Mouse (Mus musculus): Measurements from ENCODE around the gene Hivep1.

- no peak for TF ChIP-seq CTCF (IDR thresholded peaks at IDR 0.05; ENCODE audit: low read depth, low read length)
- TF ChIP-seq TAL1 (conservative IDR thresholded peaks at IDR 0.05; ENCODE audit: low read depth, low read length), result no peak
- TF ChIP-seq POLR2AphosphoS5 (IDR thresholded peaks at IDR 0.05; ENCODE audit: insufficient replicate concordance, low read depth, low read length), result no peak
- TF ChIP-seq GATA1 (IDR thresholded peaks at IDR 0.05; ENCODE audit: borderline replicate concordance, low read length), result no peak
- TF ChIP-seq GATA2 (IDR thresholded peaks at IDR 0.05; ENCODE audit: borderline replicate concordance, low read depth, low read length), result no peak
Measured at GRCm38 (mm10) chr13:42121106-42121776, 69.4 kb downstream of the Hivep1 start.

Data from G1E (cell line).